Mouse (Mus musculus) embryonic facial prominence, embryonic 12.5 days (tissue): ENCODE measurements around the gene Ecm1. TPM values are rescaled to one million over a fixed set of nuclear protein-coding genes. Genes with fewer than 3 reads are reported as not detected.
A peak's percentile ranks its signal among the peaks of the same experiment; 100 is the strongest.

ENCODE experiments used
- ATAC-seq: fragments of 200-750 bp; cut with Nextera tagmentation; 2 replicates; pipeline ENCODE4 v1.8.0; 2017; ENCODE audit not compliant: insufficient number of reproducible peaks, insufficient read depth, low FRiP score, low TSS enrichment
- H3K27ac ChIP-seq: fragments of 300-500 bp; sonication (generic); 2 replicates; pipeline ENCODE4 v1.5.1; 2016; ENCODE audit warnings: mild to moderate bottlenecking
- H3K27me3 ChIP-seq: fragments of 300-500 bp; sonication (generic); 2 replicates; pipeline ENCODE4 v1.6.1; 2016; ENCODE audit warnings: mild to moderate bottlenecking, moderate library complexity
- H3K36me3 ChIP-seq: fragments of 300-500 bp; sonication (generic); 2 replicates; pipeline ENCODE4 v1.6.1; 2016; ENCODE audit warnings: mild to moderate bottlenecking
- H3K4me1 ChIP-seq: fragments of 300-500 bp; sonication (generic); 2 replicates; pipeline ENCODE4 v1.6.1; 2016
- H3K4me2 ChIP-seq: fragments of 300-500 bp; sonication (generic); replicated peaks from 2 replicates; pipeline ENCODE4 v1.6.1; 2016; ENCODE audit warnings: mild to moderate bottlenecking, moderate library complexity
- H3K4me3 ChIP-seq: fragments of 300-500 bp; sonication (generic); 2 replicates; pipeline ENCODE4 v1.5.1; 2016; ENCODE audit warnings: mild to moderate bottlenecking
- H3K9ac ChIP-seq: fragments of 300-500 bp; sonication (generic); 2 replicates; pipeline ENCODE4 v1.6.1; 2016; ENCODE audit warnings: mild to moderate bottlenecking, moderate library complexity
- H3K9me3 ChIP-seq: fragments of 300-500 bp; sonication (generic); 2 replicates; pipeline ENCODE4 v1.6.1; 2016; ENCODE audit warnings: mild to moderate bottlenecking, moderate library complexity
- WGBS: fragments of 180-500 bp; shearing (Covaris S2); methylation state at CpG from one replicate; pipeline ENCODE4 v1.1.7; 2016; 5-methylcytosine and 5-hydroxymethylcytosine counted together
- microRNA-seq: library from miRNA; unstranded; fragments of <30 nt; microRNA quantifications from one replicate; pipeline ENCODE4, GENCODE M21; 2017
- polyA plus RNA-seq: library from polyadenylated mRNA; unstranded; fragments of >200 nt; fragmentation: Nextera tagmentation; extraction: Ambion mirVana; gene quantifications from 2 replicates; pipeline ENCODE4 v1.2.1, GENCODE M21; 2016

Gene Ecm1
- polyA plus RNA-seq, 1 experiment from 2014 or later, result 6.4 TPM

DNA sequence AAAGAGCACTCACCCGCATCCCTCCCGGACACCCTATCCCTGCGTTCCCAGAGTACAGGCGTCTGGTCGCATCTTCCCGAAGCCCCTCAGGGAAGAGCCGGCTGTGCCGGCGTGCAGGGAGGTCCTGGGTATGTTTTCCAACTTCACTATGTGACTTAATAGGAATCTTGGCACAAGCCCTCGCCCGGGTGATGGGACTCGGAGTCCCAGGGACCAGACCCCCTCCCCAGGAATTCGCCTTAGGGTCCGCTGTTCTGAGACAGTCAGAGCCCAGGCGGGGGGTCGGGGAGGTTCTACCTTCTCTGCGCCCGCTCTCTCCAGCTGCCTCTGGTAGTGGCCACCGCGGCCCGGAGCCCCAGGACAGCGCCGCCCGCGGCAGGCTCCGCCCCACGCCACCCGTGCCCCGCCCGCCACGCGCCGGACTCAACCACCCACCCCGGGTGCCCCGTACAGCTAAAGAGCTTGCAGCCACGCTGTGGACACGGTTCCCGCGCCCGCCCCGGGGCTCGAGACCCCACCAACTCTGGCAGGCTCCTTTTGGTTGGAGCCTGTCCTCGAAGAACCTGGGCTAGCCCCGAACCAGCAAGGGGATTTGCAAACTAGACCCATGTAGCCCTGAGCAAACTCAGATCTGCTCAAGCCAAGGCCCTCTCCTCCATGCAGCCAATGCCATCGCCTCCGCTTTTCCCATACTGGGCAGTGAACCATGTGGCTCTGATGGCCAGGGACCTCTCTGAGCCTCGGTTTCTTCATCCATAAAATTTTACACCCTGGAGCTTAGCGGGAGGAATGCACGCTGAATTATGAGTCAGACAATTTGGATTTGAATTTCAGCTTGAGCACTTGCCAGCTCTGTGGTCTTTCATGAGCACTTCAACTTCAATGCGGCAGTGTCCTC lies 51.6 kb downstream of the Ecm1 start, which contains the start of gene Adamtsl4:
Gene Adamtsl4 (minus strand): TSS at position 394 of the 898 bp plus-strand sequence.
- H3K4me1 ChIP-seq, result peaks cover 39% of the 10 kb centered on the region
- 5% methylated on average over 50 of the region's 50 CpGs for WGBS
- peak within 1 kb of the TSS; percentile 66 for H3K27ac ChIP-seq
- no peaks in the 10 kb centered on the region for H3K27me3 ChIP-seq
- no peaks in the 10 kb centered on the region for H3K36me3 ChIP-seq
- peak within 1 kb of the TSS; percentile 39; the same call in 1 of the 2 replicates for H3K9ac ChIP-seq
- no peaks in the 10 kb centered on the region for H3K9me3 ChIP-seq
- peak; percentile 72 for ATAC-seq
- H3K4me2 ChIP-seq, result peak within 1 kb of the TSS; percentile 92
- H3K4me3 ChIP-seq, result peak within 1 kb of the TSS; percentile 42

DNA sequence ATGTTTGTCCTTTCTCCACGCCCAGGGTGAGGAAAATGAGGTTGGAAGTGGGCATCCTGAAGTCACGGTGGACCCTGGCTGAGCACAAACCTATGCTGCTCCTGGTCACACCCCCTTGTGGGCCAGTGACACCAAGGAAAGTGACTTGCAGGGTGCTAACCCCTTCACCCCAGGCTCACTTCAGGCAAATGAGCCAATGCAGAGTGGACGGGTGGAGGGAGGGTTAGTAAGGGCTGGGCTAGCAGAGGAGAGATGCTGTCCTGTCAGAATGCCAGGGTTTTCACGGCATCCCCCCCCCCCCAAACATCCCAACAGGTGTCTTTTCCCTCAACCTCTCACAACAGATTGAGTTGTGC lies 52.2 kb downstream of the Ecm1 start:
- Histone ChIP-seq H3K4me3 (peak overlapping the region; percentile 42), H3K9ac (0 out of 2 replicates have a peak overlapping the region, but pooled peaks have one; percentile 8), H3K4me1 (peaks cover 39% of the 10 kb centered on the region), H3K9me3 (no peaks in the 10 kb centered on the region), H3K4me2 (peak overlapping the region; percentile 92), H3K36me3 (no peaks in the 10 kb centered on the region), H3K27me3 (no peaks in the 10 kb centered on the region), H3K27ac (peak overlapping the region; percentile 66; the same call in 1 of the 2 replicates)
- ATAC-seq, result peak; percentile 13; the same call in 1 of the 2 replicates
- 19% methylated on average over 4 of the region's 4 CpGs for WGBS

DNA sequence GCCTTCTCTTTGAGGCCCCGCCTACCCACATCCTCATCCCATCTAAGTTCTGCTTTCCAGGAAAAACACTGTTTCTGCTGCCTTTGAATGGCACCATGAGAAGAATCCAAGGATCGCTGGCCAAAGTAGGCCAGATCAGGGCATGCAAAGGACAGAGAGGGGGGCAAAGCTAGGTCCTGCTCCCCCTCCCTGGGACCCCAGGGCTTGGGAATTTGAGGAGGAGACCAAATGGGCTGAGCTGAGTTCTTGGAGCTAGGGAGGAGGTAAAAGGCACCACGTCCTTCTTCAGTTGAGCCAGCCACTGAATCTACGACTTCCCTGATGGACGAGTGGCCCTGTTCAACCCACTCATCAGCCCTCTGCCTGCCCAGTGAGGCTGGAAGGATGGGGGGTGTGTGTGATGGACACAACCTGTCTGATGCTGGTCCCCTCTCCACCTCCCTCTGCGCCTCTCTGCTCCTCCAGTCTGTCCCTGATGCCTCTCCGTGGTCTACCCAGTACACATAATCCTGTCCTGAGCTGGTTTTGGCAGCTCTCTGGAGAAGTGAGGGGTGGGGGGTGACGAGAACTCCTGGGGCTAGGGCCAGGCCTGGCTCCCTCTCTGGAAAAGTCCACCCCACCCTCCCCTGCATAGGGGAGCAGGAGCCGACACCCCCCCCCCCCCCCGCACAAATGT lies 52.7 kb downstream of the Ecm1 start:
- no peak for ATAC-seq
- no peaks in the 10 kb centered on the region for H3K27me3 ChIP-seq
- H3K4me3 ChIP-seq, result no peak overlapping the region
- H3K4me1 ChIP-seq, result peaks cover 45% of the 10 kb centered on the region
- H3K9me3 ChIP-seq, result no peaks in the 10 kb centered on the region
- H3K4me2 ChIP-seq, result peak overlapping the region; percentile 92; the same call in 1 of the 2 replicates
- H3K27ac ChIP-seq, result no peak overlapping the region
- WGBS, result 38% methylated on average over 9 of the region's 10 CpGs
- H3K9ac ChIP-seq, result no peak overlapping the region
- H3K36me3 ChIP-seq, result no peaks in the 10 kb centered on the region

DNA sequence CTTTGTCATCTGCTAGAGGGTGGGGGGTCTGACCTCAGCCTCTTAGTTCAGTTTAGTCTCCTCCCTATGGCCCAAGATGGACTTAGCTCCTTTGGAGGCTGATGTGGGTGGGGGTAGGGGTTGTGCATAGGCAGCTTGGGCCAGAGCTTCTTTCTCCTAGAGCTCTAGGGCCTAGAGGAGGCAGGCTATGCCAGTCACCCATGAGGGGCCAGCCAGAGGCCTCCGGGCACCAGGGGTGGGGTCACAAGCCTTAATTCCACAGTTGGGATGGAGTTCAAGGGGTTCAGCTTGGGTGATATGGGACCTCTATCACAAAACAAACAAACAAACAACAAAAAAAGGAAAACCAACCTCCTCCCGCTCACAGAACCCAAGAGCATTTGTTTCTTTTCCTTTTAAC lies 53.7 kb downstream of the Ecm1 start:
- Histone ChIP-seq H3K4me2 (no peak overlapping the region), H3K27ac (no peak overlapping the region), H3K36me3 (no peaks in the 10 kb centered on the region), H3K4me1 (peaks cover 48% of the 10 kb centered on the region), H3K9me3 (no peaks in the 10 kb centered on the region), H3K27me3 (no peaks in the 10 kb centered on the region), H3K9ac (no peak overlapping the region), H3K4me3 (no peak overlapping the region)
- WGBS, result 71% methylated on average over 2 of the region's 2 CpGs
- ATAC-seq, result no peak

DNA sequence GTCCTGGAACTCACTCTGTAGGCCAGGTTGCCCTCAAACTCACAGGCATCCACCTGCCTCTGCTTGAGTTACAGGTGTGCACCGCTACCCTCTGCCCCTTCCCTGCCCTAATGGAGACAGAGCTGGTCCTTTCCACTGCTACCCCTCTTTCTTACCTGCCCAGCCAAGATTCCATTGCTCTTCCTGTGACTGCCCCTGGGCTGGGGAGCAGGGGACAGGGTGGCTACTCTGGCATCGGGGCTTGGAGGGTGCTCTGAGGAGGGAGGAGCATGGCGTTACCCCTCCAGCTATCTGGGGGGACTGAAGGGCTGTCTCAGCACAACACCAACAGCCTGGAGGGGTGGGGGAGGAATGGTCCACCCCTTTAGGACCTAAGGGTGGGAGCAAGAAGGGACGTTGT lies 54.1 kb downstream of the Ecm1 start:
- Histone ChIP-seq H3K27me3 (no peaks in the 10 kb centered on the region), H3K9ac (no peak overlapping the region), H3K4me1 (peaks cover 48% of the 10 kb centered on the region), H3K9me3 (no peaks in the 10 kb centered on the region), H3K27ac (no peak overlapping the region), H3K4me3 (no peak overlapping the region), H3K36me3 (no peaks in the 10 kb centered on the region), H3K4me2 (no peak overlapping the region)
- 76% methylated on average over 4 of the region's 4 CpGs for WGBS
- no peak for ATAC-seq

DNA sequence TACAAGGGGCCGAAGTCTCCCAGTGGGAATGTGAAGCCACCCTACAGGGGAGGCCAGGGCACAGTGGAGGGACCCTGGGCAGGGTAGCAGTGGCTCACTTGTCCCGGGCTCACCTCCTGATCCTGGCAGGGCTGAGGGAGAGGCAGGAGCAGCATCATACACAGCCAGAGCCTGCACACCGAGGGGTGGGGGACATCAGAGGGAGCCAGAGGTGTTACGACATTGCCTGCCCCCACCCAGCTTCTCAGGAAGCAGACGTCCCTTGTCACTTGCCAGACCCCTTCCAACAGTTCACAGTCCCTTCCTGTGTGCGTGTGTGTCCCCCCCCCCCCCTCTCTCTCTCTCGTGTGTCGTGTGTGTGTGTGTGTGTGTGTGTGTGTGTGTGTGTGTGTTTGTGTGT lies 54.5 kb downstream of the Ecm1 start:
- no peak for ATAC-seq
- Histone ChIP-seq H3K9ac (no peak overlapping the region), H3K27ac (no peak overlapping the region), H3K4me3 (no peak overlapping the region), H3K27me3 (no peaks in the 10 kb centered on the region), H3K9me3 (no peaks in the 10 kb centered on the region), H3K36me3 (no peaks in the 10 kb centered on the region), H3K4me1 (peaks cover 44% of the 10 kb centered on the region), H3K4me2 (no peak overlapping the region)
- WGBS, result 49% methylated on average over 5 of the region's 8 CpGs

Small RNAs within 50 kb of the gene (microRNA-seq; reads per million reads assigned to microRNA genes)
- not detected for gene Mir7014

Other genes starting within 250 kb of the Ecm1 start
- gene Ctsk, start 240.3 kb downstream of the Ecm1 start, polyA plus RNA-seq, result 20.2 and 25.7 TPM in 2 replicates
- gene Ctss, start 212.8 kb downstream of the Ecm1 start, polyA plus RNA-seq, result 8.7 and 9.4 TPM in 2 replicates
- gene Hormad1, start 179.9 kb downstream of the Ecm1 start, polyA plus RNA-seq, result not detected in 2 replicates
- gene Golph3l, start 150.6 kb downstream of the Ecm1 start, polyA plus RNA-seq, result 30.4 and 34.8 TPM in 2 replicates
- gene Ensa, start 114.6 kb downstream of the Ecm1 start, polyA plus RNA-seq, result 85.4 and 85.7 TPM in 2 replicates
- gene Mcl1, start 80.8 kb downstream of the Ecm1 start, polyA plus RNA-seq, result 69.8 and 74.0 TPM in 2 replicates
- 1.5 and 1.6 TPM in 2 replicates for gene Adamtsl4, start 51.7 kb downstream of the Ecm1 start, polyA plus RNA-seq
- 49.6 and 52.2 TPM in 2 replicates for gene Tars2, start 20.6 kb upstream of the Ecm1 start, polyA plus RNA-seq
- gene Rprd2, start 79.3 kb upstream of the Ecm1 start, polyA plus RNA-seq, result 27.3 and 28.3 TPM in 2 replicates
- gene Prpf3, start 116.3 kb upstream of the Ecm1 start, polyA plus RNA-seq, result 66.7 and 68.2 TPM in 2 replicates
- gene Mrps21, start 131.9 kb upstream of the Ecm1 start, polyA plus RNA-seq, result 332 and 346 TPM in 2 replicates
- gene Ciart, start 142.7 kb upstream of the Ecm1 start, polyA plus RNA-seq, result 5.9 and 6.2 TPM in 2 replicates
- gene BC028528, start 152.4 kb upstream of the Ecm1 start, polyA plus RNA-seq, result 14.3 and 14.4 TPM in 2 replicates
- 27.5 and 31.3 TPM in 2 replicates for gene Aph1a, start 154.4 kb upstream of the Ecm1 start, polyA plus RNA-seq
- gene Car14, start 165.1 kb upstream of the Ecm1 start, polyA plus RNA-seq, result 30.1 and 36.4 TPM in 2 replicates
- 241 and 287 TPM in 2 replicates for gene Anp32e, start 189.7 kb upstream of the Ecm1 start, polyA plus RNA-seq